Mouse (Mus musculus) spleen, adult 18-20 months (tissue): ENCODE measurements around the gene Slc35f4.
"Not testable (repeated sequence)": the region's sequence is repeated elsewhere in the genome, so short reads cannot be mapped to it uniquely, and the experiment has no call there.

Experiments used
- DNase-seq, 2 experiments: peaks; one replicate each; pipeline ENCODE4 v3.0.0; 2022; ENCODE audit warnings: mixed read lengths in 2 of 2

The Slc35f4 gene

GRCm38 (mm10) chr14:49348164-49348896, 177.5 kb downstream of the Slc35f4 start:
- no peak for DNase-seq

- DNase-seq, result no peak
Observed at GRCm38 (mm10) chr14:49345835-49346234, 180.0 kb downstream of the Slc35f4 start.

- no peak for DNase-seq
Observed at GRCm38 (mm10) chr14:49337011-49337410, 188.8 kb downstream of the Slc35f4 start.

DNA sequence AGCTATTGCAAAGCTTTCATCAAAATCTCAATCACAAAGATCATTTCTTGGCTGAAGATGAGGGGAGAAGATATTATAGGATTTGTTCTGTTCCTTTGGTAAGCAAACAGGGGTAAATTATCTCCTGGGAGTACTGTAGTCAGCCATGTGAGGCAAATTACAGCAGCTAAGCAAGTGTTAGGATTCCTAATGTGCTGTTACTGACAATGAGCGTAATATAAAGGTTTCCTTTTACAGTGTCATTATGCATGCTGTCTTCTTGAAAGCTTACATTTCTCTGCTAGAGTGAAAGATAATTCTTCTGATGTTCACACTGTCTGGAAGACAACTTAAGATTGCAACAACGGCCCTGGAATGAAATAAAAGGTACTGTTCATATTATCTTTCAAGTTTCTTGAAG, 192.0 kb downstream of the Slc35f4 start:
- DNase-seq, result no peak

DNA sequence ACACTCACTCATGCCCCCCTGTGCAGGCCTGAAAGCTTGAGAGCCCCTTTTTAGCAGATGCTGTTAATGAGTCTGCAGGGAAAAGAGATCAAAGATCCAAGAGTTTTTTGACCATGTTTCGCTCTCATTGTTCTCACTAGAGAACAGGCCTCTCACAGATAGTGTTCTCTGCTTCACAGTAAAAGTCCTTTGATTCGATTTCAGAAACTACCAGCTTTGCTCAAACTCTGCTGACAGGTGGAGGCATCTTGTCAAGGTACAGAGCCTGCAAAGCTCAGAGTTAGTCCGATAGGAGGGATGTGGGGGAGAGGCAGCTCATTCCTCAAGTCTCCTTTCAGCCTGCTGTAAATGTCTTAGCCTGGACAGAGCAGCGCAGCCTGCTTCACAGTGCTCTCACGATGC, 209.4 kb downstream of the Slc35f4 start:
- DNase-seq, result no peak

GRCm38 (mm10) chr14:49313981-49314380, 211.9 kb downstream of the Slc35f4 start:
- no peak for DNase-seq

DNA sequence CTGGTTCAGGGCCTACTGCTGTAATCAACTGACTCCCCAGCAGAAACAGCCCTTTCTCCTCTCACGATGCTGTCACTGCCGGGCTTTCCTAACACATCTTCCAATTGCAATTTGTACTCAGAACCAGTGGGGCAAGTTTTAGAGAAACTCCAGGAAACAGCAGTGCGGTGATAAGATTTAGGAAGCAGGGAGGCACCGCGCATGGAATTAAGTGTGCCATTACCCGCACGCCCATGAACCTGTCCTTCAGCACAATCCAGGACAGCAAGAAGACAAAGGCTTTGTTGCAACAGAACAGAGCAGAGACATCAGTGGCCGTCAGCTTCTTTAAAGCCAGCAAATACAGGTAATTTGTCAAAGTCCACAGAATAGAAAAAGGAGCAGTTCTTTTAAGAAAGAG, 212.5 kb downstream of the Slc35f4 start:
- DNase-seq, result no peak

GRCm38 (mm10) chr14:49311548-49311947, 214.3 kb downstream of the Slc35f4 start:
- DNase-seq, result no peak

DNA sequence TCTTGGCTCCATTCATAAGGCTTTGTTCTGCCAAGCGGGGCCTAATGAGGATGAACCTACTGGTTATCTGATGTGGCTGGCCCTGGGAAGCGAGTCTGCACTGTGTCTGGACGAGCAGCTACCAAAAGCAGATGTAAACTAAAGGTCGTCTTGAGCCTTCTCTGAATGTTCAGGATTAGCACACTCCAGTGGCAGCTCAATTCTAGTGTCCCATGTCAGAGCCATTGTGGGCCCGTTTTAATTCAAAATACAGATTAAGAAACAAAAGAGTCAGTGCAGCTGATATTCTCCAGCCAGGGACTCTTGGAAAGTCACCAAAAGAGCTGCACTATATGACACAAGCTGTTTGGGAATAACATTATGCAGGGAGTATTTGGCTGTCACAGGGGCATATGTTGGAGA, 214.8 kb downstream of the Slc35f4 start:
- no peak for DNase-seq

- no peak for DNase-seq
Observed at GRCm38 (mm10) chr14:49309670-49310069, 216.2 kb downstream of the Slc35f4 start.

DNA sequence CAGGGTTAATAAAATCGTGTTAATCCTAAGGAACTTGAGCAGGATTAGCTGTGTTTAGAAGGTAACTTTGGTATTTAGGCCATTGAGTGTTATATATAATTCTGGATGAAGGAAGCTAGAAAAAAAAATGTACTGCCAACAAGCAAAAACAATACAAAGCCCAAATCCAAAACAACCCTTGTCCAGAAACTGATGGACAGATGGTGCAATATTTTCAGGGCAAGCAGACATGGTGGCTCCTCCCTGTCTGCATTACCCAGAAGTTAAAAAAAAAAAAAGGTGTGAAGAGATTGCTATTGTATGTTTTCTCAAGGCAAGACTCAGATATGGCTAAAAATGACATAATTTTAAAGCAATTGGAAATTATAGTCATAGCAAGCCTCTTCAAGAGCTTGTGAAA, 217.3 kb downstream of the Slc35f4 start:
- DNase-seq, result no peak

GRCm38 (mm10) chr14:49307842-49308241, 218.0 kb downstream of the Slc35f4 start:
- no peak for DNase-seq

- no peak for DNase-seq
Observed at GRCm38 (mm10) chr14:49305534-49306409, 220.1 kb downstream of the Slc35f4 start.

GRCm38 (mm10) chr14:49302271-49302857, 223.5 kb downstream of the Slc35f4 start:
- DNase-seq, result no peak

- DNase-seq, result no peak
Observed at GRCm38 (mm10) chr14:49300981-49301619, 224.7 kb downstream of the Slc35f4 start.

GRCm38 (mm10) chr14:49300326-49300725, 225.5 kb downstream of the Slc35f4 start:
- DNase-seq, result no peak

DNA sequence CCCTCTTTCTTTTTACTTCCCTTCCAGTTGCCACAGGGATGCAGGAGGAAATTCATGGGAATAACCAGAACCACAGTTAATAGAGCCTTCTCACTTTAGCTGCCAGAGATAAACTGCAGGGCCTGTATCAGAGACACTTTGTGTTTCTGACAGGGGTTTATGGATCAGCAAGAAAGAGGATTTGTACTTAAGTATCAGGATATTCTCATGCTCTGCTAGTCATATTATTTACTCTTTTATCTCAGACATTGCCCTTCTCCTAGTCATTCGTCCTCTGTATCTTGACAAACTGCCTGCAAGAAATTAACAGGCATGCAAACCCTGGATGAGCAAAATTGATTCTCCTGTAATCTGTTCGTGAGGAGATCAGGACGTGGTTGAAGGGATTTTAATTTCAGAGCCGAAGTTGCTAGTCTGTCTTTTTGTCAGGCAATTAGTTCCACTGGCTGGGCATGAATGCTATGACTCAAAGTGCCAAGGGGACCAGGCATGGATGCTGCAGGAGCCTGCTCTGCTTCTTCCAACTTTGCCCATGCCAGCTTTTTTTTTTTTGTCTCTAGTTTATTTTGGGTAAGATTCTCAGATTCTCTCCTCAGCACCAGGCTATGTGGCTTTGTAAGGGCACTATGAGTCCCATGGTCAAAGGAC, 231.9 kb downstream of the Slc35f4 start:
- no peak for DNase-seq

GRCm38 (mm10) chr14:49290029-49290745, 235.7 kb downstream of the Slc35f4 start:
- DNase-seq, result no peak

DNA sequence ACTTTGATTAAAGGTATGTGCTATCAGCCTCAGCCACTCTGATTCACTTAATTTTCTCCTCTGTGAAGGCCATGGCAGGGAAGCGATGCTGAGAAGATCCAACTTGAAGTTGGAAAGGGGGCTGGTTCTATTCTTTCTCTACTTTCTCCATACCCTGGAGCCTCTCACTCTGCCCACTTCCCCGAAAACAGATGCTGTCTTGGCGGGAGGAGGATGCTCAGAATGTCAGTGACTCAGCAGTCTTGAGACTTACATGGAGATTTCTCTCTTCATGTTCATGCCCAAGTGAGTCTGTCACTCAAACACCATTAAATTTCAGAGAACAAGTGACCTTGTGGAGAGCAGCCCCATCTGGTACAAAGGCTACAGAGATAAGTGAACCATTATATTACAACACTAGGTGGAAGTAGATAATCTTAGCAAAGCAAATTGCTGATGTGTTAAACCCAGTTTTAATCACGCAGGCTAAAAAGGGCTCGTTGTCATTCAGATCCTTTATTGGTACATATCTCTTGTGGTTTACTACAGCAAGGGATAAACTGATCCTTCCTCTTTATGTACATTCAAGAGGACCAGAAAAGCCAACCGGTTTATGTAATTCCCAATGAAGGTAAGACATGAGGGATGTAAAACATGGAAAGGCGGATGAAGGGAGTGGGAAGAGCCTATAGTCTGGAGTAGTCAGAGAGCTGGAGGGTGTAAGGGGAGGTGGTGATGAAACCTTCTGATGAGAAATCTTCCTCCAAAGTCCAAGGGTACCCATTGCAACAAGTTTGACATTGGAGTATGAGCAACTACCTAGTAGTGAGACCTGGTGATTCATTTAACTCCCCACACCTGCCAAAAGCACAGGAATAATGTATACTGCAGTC, 241.8 kb downstream of the Slc35f4 start:
- DNase-seq, result no peak

- DNase-seq, result no peak
Observed at GRCm38 (mm10) chr14:49278880-49279279, 247.0 kb downstream of the Slc35f4 start.

GRCm38 (mm10) chr14:49278479-49278878, 247.4 kb downstream of the Slc35f4 start:
- DNase-seq, result not testable (repeated sequence)
